Mouse (Mus musculus): ENCODE results near the gene Epb41l1. TPM values are rescaled to one million over a fixed set of nuclear protein-coding genes. Genes with fewer than 3 reads are reported as not detected.

The Epb41l1 gene
- total RNA-seq, 2 experiments from 2014 or later, result 7.0 to 7.3 TPM

GRCm38 (mm10) chr2:156421381-156422110 is 837 bp downstream of the Epb41l1 start:
- DNase-seq (ENCODE audit: low spot score), result no peak
- intact Hi-C loops (cut with DNase I), result loop anchor here (5.0 kb wide), 3 partner anchors 41 to 91 kb away; no protein-coding TSS in a partner anchor

- intact Hi-C loops (cut with DNase I), result loop anchor here (5.0 kb wide), 3 partner anchors 40 to 90 kb away; no protein-coding TSS in a partner anchor
- DNase-seq (ENCODE audit: low spot score), result no peak
Observed at GRCm38 (mm10) chr2:156422631-156423030, 1.9 kb downstream of the Epb41l1 start.

- intact Hi-C loops (cut with DNase I), result loop anchor here (5.0 kb wide), 3 partner anchors 39 to 89 kb away; no protein-coding TSS in a partner anchor
- DNase-seq (ENCODE audit: low spot score), result no peak
Observed at GRCm38 (mm10) chr2:156423672-156424071, 3.0 kb downstream of the Epb41l1 start.

GRCm38 (mm10) chr2:156425618-156426017 is 4.9 kb downstream of the Epb41l1 start:
- DNase-seq (ENCODE audit: low spot score), result no peak
- intact Hi-C loops (cut with DNase I), result no loop called here

- DNase-seq (ENCODE audit: low spot score), result no peak
- intact Hi-C loops (cut with DNase I), result no loop called here
Observed at GRCm38 (mm10) chr2:156426151-156426550, 5.4 kb downstream of the Epb41l1 start.

GRCm38 (mm10) chr2:156429836-156430235 is 9.1 kb downstream of the Epb41l1 start:
- intact Hi-C loops (cut with DNase I), result no loop called here
- DNase-seq (ENCODE audit: low spot score), result no peak

GRCm38 (mm10) chr2:156430326-156430725 is 9.6 kb downstream of the Epb41l1 start:
- intact Hi-C loops (cut with DNase I), result no loop called here
- no peak for DNase-seq (ENCODE audit: low spot score)

- intact Hi-C loops (cut with DNase I), result no loop called here
Observed at GRCm38 (mm10) chr2:156431409-156431808, 10.7 kb downstream of the Epb41l1 start.

GRCm38 (mm10) chr2:156432086-156432485 is 11.4 kb downstream of the Epb41l1 start:
- intact Hi-C loops (cut with DNase I), result no loop called here
- no peak for DNase-seq (ENCODE audit: low spot score)

More at GRCm38 (mm10) chr2:156431409-156431808, 10.7 kb downstream of the Epb41l1 start:
- no peak for DNase-seq (ENCODE audit: low spot score)

GRCm38 (mm10) chr2:156432874-156433868 is 12.5 kb downstream of the Epb41l1 start:
- intact Hi-C loops (cut with DNase I), result no loop called here
- no peak for DNase-seq (ENCODE audit: low spot score)

GRCm38 (mm10) chr2:156437637-156438036 is 16.9 kb downstream of the Epb41l1 start:
- DNase-seq (ENCODE audit: low spot score), result no peak
- intact Hi-C loops (cut with DNase I), result no loop called here

GRCm38 (mm10) chr2:156439666-156440462 is 19.2 kb downstream of the Epb41l1 start:
- no peak for DNase-seq (ENCODE audit: low spot score)
- intact Hi-C loops (cut with DNase I), result no loop called here

GRCm38 (mm10) chr2:156441909-156442308 is 21.2 kb downstream of the Epb41l1 start:
- DNase-seq (ENCODE audit: low spot score), result no peak
- intact Hi-C loops (cut with DNase I), result no loop called here

- intact Hi-C loops (cut with DNase I), result no loop called here
- DNase-seq (ENCODE audit: low spot score), result no peak
Observed at GRCm38 (mm10) chr2:156443323-156443722, 22.6 kb downstream of the Epb41l1 start.

GRCm38 (mm10) chr2:156446489-156447035 is 25.9 kb downstream of the Epb41l1 start:
- DNase-seq (ENCODE audit: low spot score), result no peak
- intact Hi-C loops (cut with DNase I), result no loop called here

- no peak for DNase-seq (ENCODE audit: low spot score)
- intact Hi-C loops (cut with DNase I), result no loop called here
Observed at GRCm38 (mm10) chr2:156447413-156448295, 26.9 kb downstream of the Epb41l1 start.

- no peak for DNase-seq (ENCODE audit: low spot score)
Observed at GRCm38 (mm10) chr2:156451225-156452148, 30.8 kb downstream of the Epb41l1 start.

More at GRCm38 (mm10) chr2:156451225-156452148, 30.8 kb downstream of the Epb41l1 start:
- intact Hi-C loops (cut with DNase I), result no loop called here
